Mouse (Mus musculus) 3134 (cell line): Measurements from ENCODE around the gene Gdpd2.

Experiments
- DNase-seq: peaks from one replicate; pipeline ENCODE4 v3.0.0-alpha.2; 2011; ENCODE audit warnings: low spot score; ENCODE audit not compliant: insufficient read length; ENCODE audit errors: extremely low read depth

Gdpd2 gene

DNA sequence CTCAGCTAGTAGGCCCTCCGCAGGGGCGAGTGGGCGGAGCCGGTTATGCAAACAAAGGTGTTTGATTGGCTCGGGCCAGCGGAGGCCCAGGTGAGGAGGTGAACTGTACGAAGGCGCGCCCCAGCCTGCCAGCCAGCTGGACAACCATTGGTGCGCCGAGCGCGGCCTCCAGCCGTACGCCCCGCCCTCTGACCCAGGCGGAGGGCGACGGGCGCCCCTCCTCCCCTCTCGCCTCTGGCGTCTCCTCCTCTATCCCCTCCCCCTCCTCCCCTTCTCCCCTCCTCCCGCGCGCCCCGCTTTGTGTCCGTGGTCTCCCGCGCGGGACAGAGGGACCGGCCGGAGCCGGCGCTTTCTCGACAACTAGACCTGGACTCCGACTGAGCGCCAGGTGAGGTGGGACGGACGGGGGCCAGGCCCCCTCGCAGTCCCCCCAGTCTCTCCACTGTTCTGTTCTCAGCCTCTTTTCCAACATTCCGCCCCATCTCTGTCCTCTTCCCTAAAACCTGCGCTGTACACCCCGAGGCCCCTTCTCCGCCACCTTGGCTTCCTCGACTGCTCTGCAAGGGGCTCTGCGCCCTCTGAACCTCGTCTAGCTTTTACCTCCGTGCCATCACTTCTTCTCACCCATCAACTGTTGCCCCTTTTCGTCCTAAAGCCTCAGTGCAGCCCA is 47.4 kb downstream of the Gdpd2 start:
- peak; percentile 79 for DNase-seq

GRCm38 (mm10) chrX:100777655-100778234 is 48.1 kb downstream of the Gdpd2 start:
- peak; percentile 12 for DNase-seq

GRCm38 (mm10) chrX:100778397-100778796 is 48.7 kb downstream of the Gdpd2 start:
- DNase-seq = no peak
